Mouse (Mus musculus): Measurements from ENCODE around the gene Cebpa.

The Cebpa gene

GRCm38 (mm10) chr7:35143864-35144618 is 24.9 kb downstream of the Cebpa start:
- DNase-seq (ENCODE audit: low read depth, low spot score) = no peak

- no peak for DNase-seq (ENCODE audit: low read depth, low spot score)
Measured at GRCm38 (mm10) chr7:35145068-35145467, 26.0 kb downstream of the Cebpa start.

- DNase-seq (ENCODE audit: low read depth, low spot score) = no peak
Measured at GRCm38 (mm10) chr7:35146269-35146668, 27.2 kb downstream of the Cebpa start.

GRCm38 (mm10) chr7:35149616-35150433 is 30.7 kb downstream of the Cebpa start:
- DNase-seq (ENCODE audit: low read depth, low spot score) = no peak

- no peak for DNase-seq (ENCODE audit: low read depth, low spot score)
Measured at GRCm38 (mm10) chr7:35150860-35151259, 31.8 kb downstream of the Cebpa start.

GRCm38 (mm10) chr7:35154449-35154848 is 35.4 kb downstream of the Cebpa start:
- DNase-seq (ENCODE audit: low read depth, low spot score) = no peak

- DNase-seq (ENCODE audit: low read depth, low spot score) = no peak
Measured at GRCm38 (mm10) chr7:35156561-35157477, 37.7 kb downstream of the Cebpa start.

GRCm38 (mm10) chr7:35157512-35157911 is 38.4 kb downstream of the Cebpa start:
- no peak for DNase-seq (ENCODE audit: low read depth, low spot score)

GRCm38 (mm10) chr7:35162443-35162842 is 43.4 kb downstream of the Cebpa start:
- DNase-seq (ENCODE audit: low read depth, low spot score) = no peak

- no peak for DNase-seq (ENCODE audit: low read depth, low spot score)
Measured at GRCm38 (mm10) chr7:35163600-35163999, 44.5 kb downstream of the Cebpa start.

- no peak for DNase-seq (ENCODE audit: low read depth, low spot score)
Measured at GRCm38 (mm10) chr7:35164131-35164530, 45.0 kb downstream of the Cebpa start.

- DNase-seq (ENCODE audit: low read depth, low spot score) = no peak
Measured at GRCm38 (mm10) chr7:35166988-35167387, 47.9 kb downstream of the Cebpa start.

GRCm38 (mm10) chr7:35167925-35168324 is 48.8 kb downstream of the Cebpa start:
- DNase-seq (ENCODE audit: low read depth, low spot score) = no peak

GRCm38 (mm10) chr7:35169341-35169740 is 50.2 kb downstream of the Cebpa start:
- DNase-seq (ENCODE audit: low read depth, low spot score) = peak; percentile 87
